Mouse (Mus musculus) testis, adult 2 months (tissue): ENCODE measurements around the gene Abcc2.

Source experiments
- CTCF ChIP-seq: fragments of 200-500 bp; IDR thresholded peaks from 2 replicates; pipeline ENCODE4 v1.5.1; 2012; ENCODE audit warnings: low read depth, mild to moderate bottlenecking, inconsistent platforms, low read length, moderate library complexity; ENCODE audit not compliant: control insufficient read depth, insufficient read depth, insufficient replicate concordance
- POLR2A ChIP-seq: fragments of 200-500 bp; IDR thresholded peaks from 2 replicates; pipeline ENCODE4 v1.6.1; 2012; ENCODE audit warnings: low read depth, mild to moderate bottlenecking, inconsistent platforms, low read length, moderate library complexity; ENCODE audit not compliant: control insufficient read depth

- no peak for TF ChIP-seq CTCF
- TF ChIP-seq POLR2A, result no peak
Observed at GRCm38 (mm10) chr19:43803866-43804265, 21.9 kb downstream of the Abcc2 start.
